Mouse (Mus musculus) kidney, adult 2 months (tissue): ENCODE results near the gene Eps15l1.

ENCODE experiments used
- CTCF ChIP-seq: fragments of 200-500 bp; conservative IDR thresholded peaks from 2 replicates; pipeline ENCODE4 v1.5.1; 2011; ENCODE audit warnings: low read depth, mild to moderate bottlenecking, control low read depth, low read length, moderate library complexity, mixed read lengths; ENCODE audit not compliant: insufficient read depth, insufficient read length
- POLR2A ChIP-seq: fragments of 200-500 bp; IDR thresholded peaks from one replicate; pipeline ENCODE4 v1.6.1; 2011; ENCODE audit warnings: low read depth, low read length, control low read depth

DNA sequence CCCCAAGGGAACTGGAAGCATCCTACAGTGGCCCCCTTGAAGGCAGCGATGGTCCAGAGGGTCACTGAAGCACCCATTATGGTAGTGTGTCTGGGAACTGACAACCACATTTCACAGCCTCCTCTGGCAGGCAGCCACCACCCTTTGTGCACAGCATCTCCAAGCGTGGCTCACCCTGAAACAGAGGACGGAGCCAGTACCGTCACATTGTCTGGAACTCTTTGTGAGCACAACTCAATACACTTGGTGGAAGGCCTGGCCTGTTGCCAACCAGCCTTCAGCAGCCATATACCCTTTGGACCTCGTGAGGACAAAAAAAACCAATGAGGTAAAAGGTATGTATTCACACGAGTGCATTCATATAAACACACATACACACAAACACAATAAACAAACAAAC, 113.0 kb downstream of the Eps15l1 start:
- TF ChIP-seq CTCF = no peak
- TF ChIP-seq POLR2A = no peak
